Mouse (Mus musculus): ENCODE data around the gene Jakmip3.

The Jakmip3 gene

GRCm38 (mm10) chr7:138945668-138946067 lies 5.1 kb downstream of the Jakmip3 start:
- no peak for DNase-seq (ENCODE audit: extremely low spot score, low read depth, low spot score)

DNA sequence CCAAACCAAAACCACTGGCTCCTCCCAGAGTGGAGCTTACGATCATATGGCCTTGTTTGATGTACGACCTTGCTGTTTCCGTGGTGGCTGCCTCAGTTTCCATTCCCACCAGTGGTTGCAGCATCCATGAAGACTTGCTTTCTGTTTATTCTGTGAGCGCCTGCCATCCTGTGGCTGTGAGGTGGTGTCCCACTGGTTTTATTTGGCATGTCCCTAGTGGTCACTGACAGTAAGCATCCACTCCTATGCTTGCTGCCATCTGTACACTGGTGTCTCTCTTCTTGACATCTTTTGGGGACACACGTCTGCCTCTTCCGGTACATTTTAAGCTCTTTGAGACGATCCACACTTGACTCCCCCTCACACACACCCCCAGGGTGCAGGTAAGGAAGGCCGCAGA lies 7.2 kb downstream of the Jakmip3 start:
- no peak for DNase-seq (ENCODE audit: extremely low spot score, low read depth, low spot score)

DNA sequence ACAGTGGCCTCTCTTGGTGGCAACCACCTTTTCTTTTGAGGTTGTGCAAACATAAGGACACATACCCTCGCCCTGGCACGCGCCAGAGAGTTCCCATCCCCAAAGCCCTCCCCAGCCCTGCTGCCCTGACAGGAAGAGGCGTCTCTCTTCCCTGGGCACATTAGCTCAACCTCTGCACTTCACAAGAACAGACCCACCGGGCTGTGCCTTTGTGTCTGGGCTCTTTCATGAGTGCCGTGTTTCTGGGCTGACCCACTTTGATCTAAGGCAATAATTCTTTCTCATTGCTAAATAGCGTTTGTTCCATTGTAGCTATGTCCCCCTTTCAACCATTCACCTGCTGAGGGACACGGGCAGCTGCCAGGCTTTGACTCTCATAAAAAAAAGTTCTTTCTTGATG lies 7.8 kb downstream of the Jakmip3 start:
- DNase-seq (ENCODE audit: extremely low spot score, low read depth, low spot score): no peak

GRCm38 (mm10) chr7:138955787-138956186 lies 15.3 kb downstream of the Jakmip3 start:
- DNase-seq (ENCODE audit: extremely low spot score, low read depth, low spot score): no peak

DNA sequence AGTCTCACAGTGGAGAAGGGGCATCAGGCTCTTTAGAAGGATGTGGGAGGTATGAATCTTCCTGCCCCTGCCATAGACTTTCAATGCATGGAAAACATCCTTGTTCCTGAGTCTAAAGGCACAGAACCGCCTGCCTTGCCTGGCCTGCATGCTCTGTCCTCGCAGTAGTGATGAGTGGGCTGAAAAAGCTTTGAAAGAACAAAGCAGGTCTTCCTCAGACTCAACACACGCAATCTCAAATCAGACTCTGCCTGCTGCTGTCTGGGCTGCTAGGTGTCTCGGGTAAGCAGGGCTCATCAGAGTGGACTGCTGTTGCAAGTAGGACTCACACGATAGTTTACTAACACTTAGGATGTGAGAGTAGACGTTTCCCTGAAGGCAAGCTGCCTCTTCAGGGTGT lies 16.6 kb downstream of the Jakmip3 start:
- DNase-seq (ENCODE audit: extremely low spot score, low read depth, low spot score): no peak

- DNase-seq (ENCODE audit: extremely low spot score, low read depth, low spot score): no peak
Observed at GRCm38 (mm10) chr7:138959747-138960146, 19.2 kb downstream of the Jakmip3 start.

- no peak for DNase-seq (ENCODE audit: extremely low spot score, low read depth, low spot score)
Observed at GRCm38 (mm10) chr7:138963756-138964155, 23.2 kb downstream of the Jakmip3 start.

GRCm38 (mm10) chr7:138968010-138968620 lies 27.6 kb downstream of the Jakmip3 start:
- no peak for DNase-seq (ENCODE audit: extremely low spot score, low read depth, low spot score)

GRCm38 (mm10) chr7:138977510-138977909 lies 37.0 kb downstream of the Jakmip3 start:
- DNase-seq (ENCODE audit: extremely low spot score, low read depth, low spot score): no peak

DNA sequence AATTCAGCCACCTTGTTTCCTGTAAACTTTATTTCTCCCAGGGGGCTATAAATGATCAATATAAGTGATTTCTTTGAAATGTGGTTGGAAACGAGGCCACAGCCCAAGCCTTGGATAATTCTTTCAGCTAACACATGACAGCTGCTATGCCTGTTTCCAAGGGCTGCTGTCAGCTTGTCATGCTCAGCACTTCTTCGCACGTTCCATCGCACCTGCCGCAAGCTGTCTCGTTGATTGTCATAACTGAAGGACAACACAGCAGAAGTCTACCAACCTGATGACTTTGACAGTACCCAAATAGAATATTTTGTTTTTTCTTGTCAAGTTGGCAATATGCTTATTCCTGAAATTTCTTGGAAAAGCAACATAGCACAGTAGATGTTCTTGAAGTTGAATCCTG lies 44.0 kb downstream of the Jakmip3 start:
- DNase-seq (ENCODE audit: extremely low spot score, low read depth, low spot score): no peak

- no peak for DNase-seq (ENCODE audit: extremely low spot score, low read depth, low spot score)
Observed at GRCm38 (mm10) chr7:138989156-138989555, 48.6 kb downstream of the Jakmip3 start.

GRCm38 (mm10) chr7:139002692-139003091 lies 62.2 kb downstream of the Jakmip3 start:
- no peak for DNase-seq (ENCODE audit: extremely low spot score, low read depth, low spot score)

DNA sequence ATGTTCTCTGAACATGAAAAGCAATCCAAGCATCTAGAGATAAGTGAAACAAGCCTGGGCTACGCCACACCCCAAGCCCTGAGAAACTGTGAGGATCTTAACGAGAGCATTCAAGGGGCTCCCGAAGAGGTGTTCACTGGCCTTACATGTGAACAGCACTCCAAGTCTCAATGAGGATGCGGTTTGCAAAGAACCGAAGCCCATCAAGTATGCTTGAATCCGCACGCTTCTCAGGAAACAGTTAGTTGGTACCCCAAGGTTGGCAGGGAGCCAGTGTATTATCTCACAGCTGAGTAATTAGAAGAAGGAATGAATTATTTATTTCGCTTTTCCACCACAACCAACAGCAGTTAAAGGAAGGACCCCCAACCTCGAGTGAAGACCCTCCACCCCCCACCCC lies 62.7 kb downstream of the Jakmip3 start:
- no peak for DNase-seq (ENCODE audit: extremely low spot score, low read depth, low spot score)

GRCm38 (mm10) chr7:139009786-139010502 lies 69.4 kb downstream of the Jakmip3 start:
- DNase-seq (ENCODE audit: extremely low spot score, low read depth, low spot score): no peak

- peak; percentile 42 for DNase-seq (ENCODE audit: extremely low spot score, low read depth, low spot score)
Observed at GRCm38 (mm10) chr7:139011027-139011426, 70.5 kb downstream of the Jakmip3 start.

GRCm38 (mm10) chr7:139011586-139011985 lies 71.1 kb downstream of the Jakmip3 start:
- DNase-seq (ENCODE audit: extremely low spot score, low read depth, low spot score): no peak

GRCm38 (mm10) chr7:139012767-139013369 lies 72.3 kb downstream of the Jakmip3 start:
- DNase-seq (ENCODE audit: extremely low spot score, low read depth, low spot score): peak; percentile 42

GRCm38 (mm10) chr7:139015143-139015542 lies 74.6 kb downstream of the Jakmip3 start:
- DNase-seq (ENCODE audit: extremely low spot score, low read depth, low spot score): no peak

GRCm38 (mm10) chr7:139016288-139016687 lies 75.8 kb downstream of the Jakmip3 start:
- no peak for DNase-seq (ENCODE audit: extremely low spot score, low read depth, low spot score)

DNA sequence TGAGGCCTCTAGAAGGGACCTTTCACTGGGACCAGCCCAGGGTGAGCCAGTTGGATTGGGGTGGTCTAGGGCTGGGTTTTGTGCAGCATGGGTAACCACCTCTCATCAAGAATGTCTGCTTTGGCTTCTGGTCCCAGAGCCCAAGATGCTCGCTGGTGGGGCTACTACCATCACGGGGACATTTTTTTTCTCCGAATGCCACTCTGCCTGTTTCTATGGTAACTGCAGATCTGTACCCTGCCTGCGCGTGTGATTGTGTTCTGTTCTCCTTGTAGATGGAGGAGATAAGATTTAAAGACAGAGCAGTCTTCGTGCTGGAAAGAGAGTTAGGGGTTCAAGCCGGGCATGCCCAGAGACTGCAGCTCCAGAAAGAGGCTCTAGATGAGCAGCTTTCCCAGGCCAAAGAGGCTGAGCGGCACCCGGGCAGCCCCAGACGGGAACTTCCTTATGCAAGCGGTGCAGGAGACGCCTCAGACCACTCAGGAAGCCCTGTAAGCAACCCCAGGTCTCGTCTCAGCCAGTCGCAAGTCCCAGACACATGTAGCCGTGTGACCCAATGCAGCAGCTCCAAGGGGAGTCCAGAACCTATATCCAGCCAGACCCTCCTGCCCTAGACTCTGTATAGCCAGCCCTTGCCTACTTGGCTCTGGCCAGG lies 76.8 kb downstream of the Jakmip3 start:
- no peak for DNase-seq (ENCODE audit: extremely low spot score, low read depth, low spot score)

GRCm38 (mm10) chr7:139020884-139021283 lies 80.4 kb downstream of the Jakmip3 start:
- no peak for DNase-seq (ENCODE audit: extremely low spot score, low read depth, low spot score)

DNA sequence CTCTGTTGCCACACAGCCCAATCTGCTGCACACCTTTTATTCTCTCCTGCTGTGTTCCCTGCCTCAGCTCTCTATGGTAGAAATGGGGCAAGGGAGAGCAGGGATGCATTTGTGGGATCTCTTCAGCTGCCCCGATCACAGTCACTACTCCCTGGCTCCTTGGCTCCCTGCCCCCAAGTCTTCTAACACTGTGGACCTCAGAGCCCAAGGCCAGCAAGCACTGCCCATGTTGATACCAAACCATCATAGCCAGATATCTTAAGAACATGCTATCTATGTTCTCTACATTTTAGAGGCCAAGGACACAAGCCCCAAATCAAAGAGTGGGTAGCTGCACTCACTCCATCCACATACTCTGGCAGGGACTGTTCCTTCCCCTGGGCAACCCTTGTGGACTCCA lies 80.8 kb downstream of the Jakmip3 start:
- no peak for DNase-seq (ENCODE audit: extremely low spot score, low read depth, low spot score)

Data from hindlimb bud, embryonic 11.5 days (tissue).